Mouse (Mus musculus) thymus, postnatal 36 days (tissue): ENCODE data around the gene Pea15a.

ENCODE experiments used
- DNase-seq, 2 experiments: peaks; one replicate each; pipeline ENCODE4 v3.0.0; 2022; ENCODE audit warnings: mixed read lengths in 2 of 2

Gene Pea15a

GRCm38 (mm10) chr1:172204033-172204813 lies 2.4 kb downstream of the Pea15a start:
- no peak for DNase-seq

GRCm38 (mm10) chr1:172203566-172203965 lies 3.0 kb downstream of the Pea15a start:
- no peak for DNase-seq

GRCm38 (mm10) chr1:172202894-172203522 lies 3.6 kb downstream of the Pea15a start:
- DNase-seq = no peak

- no peak for DNase-seq
These were observed 4.4 kb downstream of the Pea15a start for GRCm38 (mm10) chr1:172201967-172202880.

- DNase-seq = no peak
These were observed 5.6 kb downstream of the Pea15a start for GRCm38 (mm10) chr1:172200871-172201447.

GRCm38 (mm10) chr1:172200161-172200560 lies 6.4 kb downstream of the Pea15a start:
- no peak for DNase-seq

- no peak for DNase-seq
These were observed 7.6 kb downstream of the Pea15a start for GRCm38 (mm10) chr1:172198996-172199395.

GRCm38 (mm10) chr1:172198316-172198715 lies 8.3 kb downstream of the Pea15a start:
- no peak for DNase-seq

- no peak for DNase-seq
These were observed 8.8 kb downstream of the Pea15a start for GRCm38 (mm10) chr1:172197851-172198250.

GRCm38 (mm10) chr1:172197146-172197545 lies 9.5 kb downstream of the Pea15a start:
- no peak for DNase-seq

- no peak for DNase-seq
These were observed 12.2 kb downstream of the Pea15a start for GRCm38 (mm10) chr1:172194435-172194834.

- DNase-seq = no peak
These were observed 14.4 kb downstream of the Pea15a start for GRCm38 (mm10) chr1:172192217-172192616.

GRCm38 (mm10) chr1:172191578-172191977 lies 15.0 kb downstream of the Pea15a start:
- no peak for DNase-seq

- no peak for DNase-seq
These were observed 17.7 kb downstream of the Pea15a start for GRCm38 (mm10) chr1:172188891-172189290.

- DNase-seq = no peak
These were observed 20.0 kb downstream of the Pea15a start for GRCm38 (mm10) chr1:172186401-172187289.

- DNase-seq = no peak
These were observed 22.7 kb downstream of the Pea15a start for GRCm38 (mm10) chr1:172183915-172184314.

- DNase-seq = no peak
These were observed 23.5 kb downstream of the Pea15a start for GRCm38 (mm10) chr1:172183056-172183455.

GRCm38 (mm10) chr1:172181777-172182176 lies 24.8 kb downstream of the Pea15a start:
- no peak for DNase-seq

GRCm38 (mm10) chr1:172180881-172181280 lies 25.7 kb downstream of the Pea15a start:
- no peak for DNase-seq

GRCm38 (mm10) chr1:172179102-172179501 lies 27.5 kb downstream of the Pea15a start:
- DNase-seq = no peak

- no peak for DNase-seq
These were observed 28.8 kb downstream of the Pea15a start for GRCm38 (mm10) chr1:172177791-172178190.

- DNase-seq = no peak
These were observed 33.4 kb downstream of the Pea15a start for GRCm38 (mm10) chr1:172173181-172173580.
